Mouse (Mus musculus) layer of hippocampus, adult 9-10 months (tissue): ENCODE results near the gene Cisd2.

Experiments used
- DNase-seq: peaks from one replicate; pipeline ENCODE4 v3.0.0; 2022; ENCODE audit warnings: low spot score

Cisd2 gene

GRCm38 (mm10) chr3:135423608-135424212 is at the start of gene Cisd2:
Gene Cisd2, minus strand, starts transcription at chr3:135423925.
- DNase-seq = no peak

DNA sequence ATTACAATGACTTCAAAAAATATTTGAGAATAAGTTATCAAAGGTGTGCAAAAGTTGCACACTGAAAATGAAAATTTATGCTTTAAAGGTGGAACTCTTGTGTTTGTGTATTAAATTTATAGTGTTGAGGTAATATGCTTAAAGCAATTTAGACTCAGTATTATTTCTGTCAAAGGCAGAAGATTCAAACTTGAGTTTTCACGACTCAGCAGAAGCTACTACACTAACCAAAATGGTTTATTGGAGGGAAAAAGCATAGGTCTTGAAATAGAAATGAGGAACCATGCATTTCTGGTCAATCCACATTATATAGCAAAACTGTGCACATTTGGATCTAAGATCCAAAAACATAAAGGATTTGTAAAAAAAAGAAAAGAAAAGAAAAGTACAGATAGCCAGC is 47.1 kb upstream of the Cisd2 start:
- no peak for DNase-seq

DNA sequence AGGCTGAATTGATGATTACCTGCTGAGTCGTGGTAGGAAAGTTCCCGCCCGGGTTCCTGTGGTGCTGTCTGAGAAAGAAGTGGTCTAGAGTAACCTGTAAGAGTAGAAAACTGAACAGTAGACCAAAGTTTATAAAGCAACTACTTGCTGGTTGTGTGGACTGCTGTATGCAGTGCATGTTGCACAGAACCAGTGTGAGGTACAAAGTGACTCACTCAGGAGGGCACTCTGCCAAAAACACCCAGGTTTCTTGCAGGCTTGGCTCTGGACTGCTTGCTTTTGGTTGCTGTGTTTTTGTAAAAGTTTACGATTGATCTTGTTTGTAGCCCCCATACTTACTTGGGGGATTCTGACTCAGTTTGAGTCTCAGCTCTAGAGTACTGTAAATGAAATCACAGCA is 46.2 kb upstream of the Cisd2 start:
- DNase-seq = peak; percentile 35

DNA sequence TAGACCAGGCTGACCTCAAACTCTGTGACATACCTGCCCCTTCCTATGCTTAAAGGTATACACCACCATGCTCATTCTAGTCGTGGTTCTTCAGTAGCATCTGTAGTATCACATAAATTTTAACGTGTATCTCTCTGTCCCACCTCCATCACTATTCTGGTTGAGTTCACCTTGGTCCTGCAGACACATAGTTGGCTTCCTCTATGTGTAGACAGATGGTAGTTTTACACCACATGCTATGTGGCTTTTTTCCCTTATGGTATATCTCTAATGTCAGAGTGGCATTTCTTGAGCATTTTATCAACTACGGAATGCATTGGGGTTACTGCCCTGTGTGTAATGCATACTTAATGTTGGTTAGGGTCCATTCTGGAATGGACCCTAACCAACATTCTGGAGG is 45.4 kb upstream of the Cisd2 start:
- DNase-seq = no peak

DNA sequence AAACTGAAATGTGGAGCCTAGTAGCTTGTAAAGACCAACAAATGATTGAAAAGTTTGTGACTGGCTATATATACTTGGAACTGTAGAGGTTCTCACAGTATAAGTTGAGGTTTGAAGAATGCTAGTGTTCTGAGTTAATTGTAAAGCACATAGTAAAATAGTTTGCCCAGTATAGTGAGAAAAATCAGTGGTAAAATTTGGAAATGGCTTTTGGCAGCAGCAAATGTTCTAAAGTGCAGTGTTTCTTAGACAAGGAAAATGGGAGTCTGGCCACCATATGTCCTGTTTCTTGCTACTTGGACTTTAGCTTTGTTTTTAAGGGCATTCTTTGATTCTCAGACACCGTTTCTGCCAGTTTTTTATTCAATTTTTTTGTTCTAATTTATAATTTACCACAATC is 44.7 kb upstream of the Cisd2 start:
- DNase-seq = no peak

- DNase-seq = no peak
These were observed 35.3 kb upstream of the Cisd2 start for GRCm38 (mm10) chr3:135458981-135459380.

- DNase-seq = no peak
These were observed 21.2 kb upstream of the Cisd2 start for GRCm38 (mm10) chr3:135444930-135445329.

- no peak for DNase-seq
These were observed 16.9 kb upstream of the Cisd2 start for GRCm38 (mm10) chr3:135440621-135441020.

- DNase-seq = no peak
These were observed 16.5 kb upstream of the Cisd2 start for GRCm38 (mm10) chr3:135440221-135440620.

DNA sequence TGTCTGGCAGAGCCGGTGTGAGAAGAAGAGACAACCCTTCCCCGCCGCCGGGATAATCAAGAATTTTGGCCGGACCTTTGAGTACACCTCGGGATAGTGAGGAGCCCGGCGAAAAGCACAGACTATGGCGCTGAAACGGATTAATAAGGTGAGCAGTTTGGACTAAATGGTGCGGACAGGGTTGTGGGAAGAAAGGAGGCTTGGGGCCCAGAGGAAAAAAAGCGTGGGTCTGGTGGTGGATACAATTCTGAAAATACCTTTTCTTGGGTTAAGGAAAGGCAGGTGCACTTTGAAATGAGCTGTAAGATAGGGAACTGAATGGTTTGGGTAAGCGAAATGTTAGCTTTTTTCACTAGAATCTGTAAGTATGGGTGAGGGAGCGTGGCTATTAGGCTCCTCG is 15.9 kb upstream of the Cisd2 start:
- no peak for DNase-seq

DNA sequence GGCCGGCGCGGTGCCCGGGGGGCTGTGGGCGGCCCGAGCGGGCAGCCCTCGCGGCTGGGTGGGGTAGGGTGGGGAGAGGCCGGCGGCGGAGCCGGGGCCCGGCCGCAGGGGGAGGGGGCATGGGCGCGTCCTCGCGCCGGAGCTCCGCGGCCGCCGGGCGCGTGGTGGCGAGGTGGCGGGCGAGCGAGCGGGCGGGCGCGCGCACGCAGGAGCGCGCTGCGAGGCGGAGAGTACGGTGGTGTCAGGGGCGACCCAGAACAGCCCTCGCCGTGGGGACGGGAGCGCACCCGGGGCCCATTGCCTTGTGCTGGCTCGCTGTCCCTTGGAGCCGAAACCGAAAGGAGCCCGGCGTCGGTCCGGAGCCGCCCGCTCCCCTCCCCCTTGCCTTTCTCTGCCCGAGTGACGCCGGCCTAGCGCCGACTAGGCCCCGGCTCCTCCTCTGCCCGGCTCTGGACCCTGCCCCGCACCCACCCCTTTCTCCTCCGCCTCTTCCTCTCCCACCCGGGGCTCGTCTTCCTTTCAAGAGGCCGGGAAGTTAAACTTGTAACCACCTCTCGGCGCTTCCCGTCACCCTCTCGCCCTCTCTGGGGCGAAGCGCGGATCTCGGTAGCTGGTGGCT is 15.3 kb upstream of the Cisd2 start:
- DNase-seq = no peak

DNA sequence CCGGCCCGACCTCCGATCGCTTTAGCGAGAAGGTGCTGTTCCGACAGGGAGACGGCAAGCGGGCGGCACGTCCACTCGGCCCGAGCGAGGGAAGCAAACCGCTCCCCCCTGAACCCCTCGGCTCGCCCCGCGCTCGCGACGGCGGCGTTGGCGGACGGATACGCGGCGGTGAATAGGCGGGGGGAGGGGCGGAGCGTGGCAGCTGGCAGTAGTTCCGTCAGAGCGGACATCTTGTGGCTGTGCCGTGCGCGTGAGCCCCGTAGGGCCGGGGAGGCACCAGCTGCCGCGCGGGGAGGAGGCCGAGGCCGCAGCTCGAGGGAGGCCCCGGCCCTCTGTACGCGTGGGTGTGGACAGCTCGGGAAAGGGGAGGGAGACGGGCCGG is 14.8 kb upstream of the Cisd2 start:
- DNase-seq = peak; percentile 85

- peak; percentile 94 for DNase-seq
These were observed 14.2 kb upstream of the Cisd2 start, which contains the start of gene Ube2d3 for GRCm38 (mm10) chr3:135437758-135438495. Gene Ube2d3, plus strand, starts transcription at chr3:135438149.

GRCm38 (mm10) chr3:135436901-135437616 is 13.3 kb upstream of the Cisd2 start:
- DNase-seq = no peak

DNA sequence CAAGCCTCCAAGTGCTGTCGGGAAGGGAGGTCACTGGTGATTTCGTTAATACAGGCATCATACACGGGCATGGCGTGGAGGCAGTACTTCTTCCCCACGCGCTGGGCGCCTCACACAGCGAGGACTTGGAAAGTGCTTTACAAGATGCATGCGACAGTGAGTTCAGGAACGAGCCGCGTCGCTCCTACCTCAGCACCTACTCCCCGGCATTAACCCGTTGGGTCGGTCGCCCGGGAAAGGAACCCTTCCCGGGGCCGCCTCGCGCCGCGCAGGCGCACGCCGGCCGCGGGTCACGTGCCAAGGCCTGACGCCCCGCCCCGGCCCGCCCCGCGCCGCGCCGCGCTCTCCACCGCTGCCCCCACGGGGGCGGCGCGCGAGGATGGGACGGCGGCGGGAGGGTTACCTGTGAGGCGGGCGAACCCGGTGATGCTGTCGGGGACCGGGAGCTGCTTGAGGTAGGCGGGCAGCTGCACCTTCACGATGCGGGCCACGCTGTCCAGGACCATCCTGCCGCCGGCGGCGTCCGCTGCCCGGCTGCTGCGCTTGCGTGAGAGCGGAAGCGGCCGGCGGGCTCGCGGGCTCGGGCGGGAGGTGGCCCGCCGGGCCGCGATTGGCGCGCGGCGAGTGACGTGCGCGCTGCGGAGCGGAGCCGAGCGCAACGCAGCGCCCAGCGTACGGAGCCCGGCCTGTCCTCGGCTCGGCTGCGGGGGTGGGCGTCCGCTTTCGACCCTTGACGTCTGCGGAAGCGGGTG is 693 bp downstream of the Cisd2 start:
- peak; percentile 55 for DNase-seq

GRCm38 (mm10) chr3:135422232-135422855 is 1.4 kb downstream of the Cisd2 start:
- no peak for DNase-seq

DNA sequence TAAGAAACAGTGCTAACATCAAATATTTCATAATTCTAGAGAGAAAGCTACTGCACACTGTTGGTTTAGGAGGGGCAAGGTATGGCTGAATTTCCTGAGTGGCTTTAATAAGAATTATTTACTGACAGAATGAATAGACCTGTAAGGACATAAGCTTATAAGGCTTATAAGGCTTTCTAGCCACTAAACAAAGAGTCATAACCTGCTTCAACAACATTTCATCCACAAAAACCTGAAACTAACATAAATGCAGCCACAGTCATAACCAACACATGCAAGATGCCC is 2.5 kb downstream of the Cisd2 start:
- DNase-seq = no peak

DNA sequence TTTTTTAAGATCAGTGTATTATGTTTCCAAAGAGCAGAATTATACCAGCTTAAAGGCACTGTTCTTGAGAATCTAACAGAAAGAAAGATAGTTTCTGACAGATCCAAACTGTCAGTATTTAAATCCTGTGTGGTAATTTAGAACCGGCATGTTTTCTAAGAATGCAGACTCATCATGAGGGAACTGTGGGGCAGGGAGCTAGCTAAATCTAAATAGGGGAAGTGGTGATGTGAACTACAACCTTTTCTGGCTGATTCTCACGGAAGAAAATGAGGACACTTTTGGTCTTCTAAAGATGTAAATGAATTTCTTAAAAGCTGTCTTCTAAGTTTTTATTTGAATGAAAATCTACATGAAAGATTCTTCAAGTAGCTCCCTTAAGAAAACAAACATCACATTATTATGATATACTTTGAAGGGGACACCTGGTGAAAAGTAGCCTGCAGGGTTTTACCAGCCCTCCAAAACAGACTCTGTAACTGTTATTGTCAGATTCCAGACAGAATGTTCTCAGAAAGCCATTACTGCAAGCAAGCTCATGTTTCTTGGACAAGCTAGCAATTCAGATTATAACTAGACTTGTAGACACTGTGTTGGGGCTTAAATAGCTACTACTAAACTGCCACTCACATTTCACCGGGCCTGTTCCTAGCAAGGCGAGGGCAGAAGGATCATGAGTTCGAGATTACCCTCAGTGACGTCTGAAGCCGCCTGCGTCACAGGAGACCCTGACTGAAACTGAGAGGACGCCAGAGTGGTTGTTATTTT is 3.0 kb downstream of the Cisd2 start:
- DNase-seq = no peak

DNA sequence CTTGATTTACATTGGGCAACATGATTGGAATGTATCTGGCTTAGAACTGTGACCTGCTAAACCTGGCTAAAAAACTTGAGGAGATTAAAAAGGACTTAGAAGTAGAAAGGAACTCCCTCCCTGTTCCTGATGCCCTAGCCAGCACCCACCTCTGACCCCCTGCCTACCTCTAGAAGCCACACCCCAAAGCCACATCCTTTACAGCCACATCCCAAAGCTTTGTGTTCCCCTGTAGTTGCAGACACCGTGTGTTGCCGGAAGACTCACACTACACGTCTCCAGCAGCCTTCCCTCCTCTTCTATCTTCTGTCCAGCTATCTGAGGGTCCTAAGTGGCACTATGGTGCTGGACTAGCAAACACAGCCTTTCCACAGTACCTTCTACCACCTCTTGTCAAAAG is 5.9 kb downstream of the Cisd2 start:
- DNase-seq = no peak

- DNase-seq = no peak
These were observed 6.5 kb downstream of the Cisd2 start for GRCm38 (mm10) chr3:135417245-135417644.

- DNase-seq = no peak
These were observed 11.9 kb downstream of the Cisd2 start for GRCm38 (mm10) chr3:135411824-135412223.
